Mouse (Mus musculus) ES-E14 (cell line): ENCODE results near the gene Cdk5rap3.

Source experiments
- MAFK ChIP-seq: IDR thresholded peaks from 2 replicates; pipeline ENCODE4 v1.6.1; 2014; ENCODE audit warnings: mild to moderate bottlenecking, low read depth, low read length, inconsistent platforms; ENCODE audit not compliant: insufficient read depth
- ZC3H11A ChIP-seq: IDR thresholded peaks from 2 replicates; pipeline ENCODE4 v1.6.1; 2012; ENCODE audit warnings: low read depth, mild to moderate bottlenecking, inconsistent platforms, low read length, borderline replicate concordance
- ZNF384 ChIP-seq: IDR thresholded peaks from 2 replicates; pipeline ENCODE4 v1.6.1; 2012; ENCODE audit warnings: low read depth, low read length, inconsistent platforms

DNA sequence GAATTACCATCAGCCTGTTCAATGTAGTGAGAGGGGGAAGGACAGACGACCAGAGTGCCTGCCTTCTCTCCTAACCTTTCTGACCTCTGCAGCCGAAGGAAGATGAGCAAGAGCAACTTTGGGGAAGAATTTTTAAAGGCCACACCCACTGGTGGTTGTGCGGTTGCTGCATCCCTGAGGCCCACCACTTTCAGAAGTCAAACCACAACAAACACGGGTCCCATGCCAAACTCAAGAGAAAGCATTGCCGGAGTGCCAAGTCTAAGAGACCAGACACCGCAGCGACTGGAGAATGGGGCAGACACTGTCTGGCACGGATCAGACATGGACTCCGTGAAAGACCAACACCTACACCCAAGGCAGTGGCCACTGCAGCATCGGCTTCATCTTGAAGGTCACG is 8.6 kb upstream of the Cdk5rap3 start:
- no peak for TF ChIP-seq ZNF384
- TF ChIP-seq ZC3H11A, result no peak
- TF ChIP-seq MAFK, result no peak
